Mouse (Mus musculus) midbrain, embryonic 16.5 days (tissue): ENCODE results near the gene Allc. TPM values are rescaled to one million over a fixed set of nuclear protein-coding genes. Genes with fewer than 3 reads are reported as not detected.

ENCODE experiments used
- ATAC-seq: fragments of 200-750 bp; cut with Nextera tagmentation; 2 replicates; pipeline ENCODE4 v1.8.0; 2017; ENCODE audit warnings: moderate TSS enrichment
- H3K27ac ChIP-seq: fragments of 300-500 bp; sonication (generic); 2 replicates; pipeline ENCODE4 v1.5.1; 2014; ENCODE audit warnings: mild to moderate bottlenecking, low read length, mixed read lengths
- H3K27me3 ChIP-seq: fragments of 300-500 bp; sonication (generic); 2 replicates; pipeline ENCODE4 v1.6.1; 2014; ENCODE audit warnings: low read depth, low read length, mixed read lengths; ENCODE audit not compliant: control insufficient read depth, insufficient read depth
- H3K36me3 ChIP-seq: fragments of 300-500 bp; sonication (generic); 2 replicates; pipeline ENCODE4 v1.6.1; 2014; ENCODE audit warnings: mild to moderate bottlenecking, low read length, moderate library complexity, mixed read lengths; ENCODE audit not compliant: control insufficient read depth, insufficient read depth
- H3K4me1 ChIP-seq: fragments of 300-500 bp; sonication (generic); 2 replicates; pipeline ENCODE4 v1.6.1; 2014; ENCODE audit warnings: mild to moderate bottlenecking, low read length, mixed read lengths; ENCODE audit not compliant: control insufficient read depth, insufficient read depth
- H3K4me2 ChIP-seq: fragments of 300-500 bp; sonication (generic); 2 replicates; pipeline ENCODE4 v1.6.1; 2014; ENCODE audit warnings: mild to moderate bottlenecking, low read length, mixed read lengths
- H3K4me3 ChIP-seq: fragments of 300-500 bp; sonication (generic); 2 replicates; pipeline ENCODE4 v1.5.1; 2014; ENCODE audit warnings: low read depth, mild to moderate bottlenecking, low read length, moderate library complexity, mixed read lengths
- H3K9ac ChIP-seq: fragments of 300-500 bp; sonication (generic); 2 replicates; pipeline ENCODE4 v1.6.1; 2014; ENCODE audit warnings: low read depth, low read length, mixed read lengths
- H3K9me3 ChIP-seq: fragments of 300-500 bp; sonication (generic); replicated peaks from 2 replicates; pipeline ENCODE4 v1.6.1; 2014; ENCODE audit warnings: mild to moderate bottlenecking, low read length, mixed read lengths; ENCODE audit not compliant: control insufficient read depth, poor library complexity, severe bottlenecking
- WGBS: fragments of 180-500 bp; shearing (Covaris S2); extraction: QIAGEN DNeasy Blood & Tissue Kit; methylation state at CpG from one replicate; pipeline ENCODE4 v1.1.7; 2014; 5-methylcytosine and 5-hydroxymethylcytosine counted together
- polyA plus RNA-seq: library from polyadenylated mRNA; unstranded; fragments of >200 nt; fragmentation: Nextera tagmentation; extraction: Ambion mirVana; gene quantifications from 2 replicates; pipeline ENCODE4 v1.2.1, GENCODE M21; 2015

Gene Allc
- polyA plus RNA-seq, 1 experiment from 2014 or later, result 0.39 TPM

GRCm38 (mm10) chr12:28596851-28597250, 14.5 kb upstream of the Allc start:
- no peaks in the 10 kb centered on the region for H3K36me3 ChIP-seq
- no peaks in the 10 kb centered on the region for H3K27me3 ChIP-seq
- no peak overlapping the region for H3K27ac ChIP-seq
- no peak for ATAC-seq
- H3K4me3 ChIP-seq, result no peak overlapping the region
- no peaks in the 10 kb centered on the region for H3K4me1 ChIP-seq
- H3K9ac ChIP-seq, result no peak overlapping the region
- H3K4me2 ChIP-seq, result no peak overlapping the region
- H3K9me3 ChIP-seq, result no peaks in the 10 kb centered on the region

DNA sequence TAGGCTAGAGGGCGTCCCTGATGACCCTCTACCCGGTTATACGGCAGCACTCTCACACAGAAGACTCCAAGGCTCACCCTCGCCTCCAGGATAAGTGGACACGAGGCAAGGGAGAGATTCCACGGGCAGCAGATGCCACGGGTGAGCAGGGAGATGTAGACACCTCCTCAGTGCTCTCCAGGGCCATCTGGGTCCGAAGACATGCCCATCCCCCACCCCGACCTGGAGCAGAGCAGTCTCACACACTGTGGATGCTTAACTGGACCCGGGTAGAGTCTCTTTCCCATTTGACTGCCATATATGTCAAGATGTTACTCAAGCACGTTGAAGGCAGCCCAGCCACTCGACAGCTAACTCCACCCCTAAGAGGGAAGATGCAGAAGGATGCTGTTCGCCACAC, 8.1 kb upstream of the Allc start:
- ATAC-seq, result no peak
- H3K4me2 ChIP-seq, result peak overlapping the region; percentile 72
- peak overlapping the region; percentile 82 for H3K27ac ChIP-seq
- H3K9ac ChIP-seq, result no peak overlapping the region
- H3K36me3 ChIP-seq, result no peaks in the 10 kb centered on the region
- no peak overlapping the region for H3K4me3 ChIP-seq
- H3K4me1 ChIP-seq, result peaks cover 31% of the 10 kb centered on the region
- no peaks in the 10 kb centered on the region for H3K27me3 ChIP-seq
- 49% methylated on average over 13 of the region's 13 CpGs for WGBS
- no peaks in the 10 kb centered on the region for H3K9me3 ChIP-seq

- no peaks in the 10 kb centered on the region for H3K9me3 ChIP-seq
- H3K36me3 ChIP-seq, result no peaks in the 10 kb centered on the region
- peak overlapping the region; percentile 82 for H3K27ac ChIP-seq
- peaks cover 31% of the 10 kb centered on the region for H3K4me1 ChIP-seq
- peak overlapping the region; percentile 72 for H3K4me2 ChIP-seq
- H3K27me3 ChIP-seq, result no peaks in the 10 kb centered on the region
- peak; percentile 94 for ATAC-seq
- peak overlapping the region; percentile 39 for H3K4me3 ChIP-seq
- WGBS, result 8% methylated on average over 24 of the region's 24 CpGs
- H3K9ac ChIP-seq, result peak overlapping the region; percentile 65
These were observed 7.0 kb upstream of the Allc start for GRCm38 (mm10) chr12:28589090-28589868.

DNA sequence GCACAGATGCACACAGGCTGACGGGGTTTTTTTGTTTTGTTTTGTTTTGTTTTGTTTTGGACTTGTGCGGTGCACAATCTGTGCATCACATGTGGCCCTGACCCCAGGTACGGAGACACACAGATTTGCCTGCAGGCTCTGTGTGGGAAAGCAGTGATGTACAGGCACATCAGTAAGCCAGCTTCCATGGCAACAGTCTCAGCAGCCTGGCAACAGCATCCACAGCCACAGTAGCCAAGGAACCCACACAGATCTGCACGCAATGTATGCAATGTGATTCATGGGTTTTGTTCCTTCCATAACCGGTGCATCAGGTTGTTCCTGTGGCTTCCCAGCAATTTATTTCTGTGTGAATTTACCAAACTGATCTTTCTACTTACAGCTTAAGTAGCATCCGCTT, 5.6 kb upstream of the Allc start:
- no peaks in the 10 kb centered on the region for H3K27me3 ChIP-seq
- H3K4me2 ChIP-seq, result peak overlapping the region; percentile 0; the same call in 1 of the 2 replicates
- H3K9me3 ChIP-seq, result no peaks in the 10 kb centered on the region
- peaks cover 31% of the 10 kb centered on the region for H3K4me1 ChIP-seq
- peak; percentile 57; the same call in 1 of the 2 replicates for ATAC-seq
- peak overlapping the region; percentile 82 for H3K27ac ChIP-seq
- 41% methylated on average over 6 of the region's 6 CpGs for WGBS
- no peaks in the 10 kb centered on the region for H3K36me3 ChIP-seq
- no peak overlapping the region for H3K4me3 ChIP-seq
- H3K9ac ChIP-seq, result peak overlapping the region; percentile 22; the same call in 1 of the 2 replicates

- Histone ChIP-seq H3K9me3 (no peaks in the 10 kb centered on the region), H3K27me3 (no peaks in the 10 kb centered on the region), H3K27ac (no peak overlapping the region), H3K9ac (no peak overlapping the region), H3K4me3 (no peak overlapping the region), H3K36me3 (no peaks in the 10 kb centered on the region), H3K4me1 (peaks cover 17% of the 10 kb centered on the region), H3K4me2 (no peak overlapping the region)
- WGBS, result 63% methylated on average over 3 of the region's 3 CpGs
- no peak for ATAC-seq
These were observed 1.7 kb upstream of the Allc start for GRCm38 (mm10) chr12:28584036-28584435.

DNA sequence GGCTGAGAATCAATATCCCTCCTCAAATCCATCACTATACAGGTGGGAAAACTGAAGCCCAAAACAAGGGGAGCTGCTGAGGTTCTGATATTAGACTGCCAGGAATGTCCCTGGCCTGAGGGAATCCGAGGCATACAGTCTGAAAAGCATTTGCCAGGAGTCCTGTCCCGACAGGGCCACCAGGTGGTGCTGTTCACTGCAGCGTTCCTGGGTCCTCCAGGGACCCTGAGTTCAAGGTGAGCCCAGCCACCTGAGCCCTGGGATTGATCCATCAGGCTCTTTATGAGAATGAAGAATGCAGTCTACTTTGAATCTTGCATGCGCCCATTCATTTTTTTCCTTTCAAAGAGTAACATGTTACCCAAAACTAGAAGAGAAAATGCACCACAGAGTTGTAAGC, 3.2 kb downstream of the Allc start:
- Histone ChIP-seq H3K9ac (no peak overlapping the region), H3K27ac (no peak overlapping the region), H3K9me3 (no peaks in the 10 kb centered on the region), H3K4me1 (no peaks in the 10 kb centered on the region), H3K27me3 (no peaks in the 10 kb centered on the region), H3K4me3 (no peak overlapping the region), H3K4me2 (no peak overlapping the region), H3K36me3 (no peaks in the 10 kb centered on the region)
- ATAC-seq, result no peak
- WGBS, result 27% methylated on average over 4 of the region's 4 CpGs

DNA sequence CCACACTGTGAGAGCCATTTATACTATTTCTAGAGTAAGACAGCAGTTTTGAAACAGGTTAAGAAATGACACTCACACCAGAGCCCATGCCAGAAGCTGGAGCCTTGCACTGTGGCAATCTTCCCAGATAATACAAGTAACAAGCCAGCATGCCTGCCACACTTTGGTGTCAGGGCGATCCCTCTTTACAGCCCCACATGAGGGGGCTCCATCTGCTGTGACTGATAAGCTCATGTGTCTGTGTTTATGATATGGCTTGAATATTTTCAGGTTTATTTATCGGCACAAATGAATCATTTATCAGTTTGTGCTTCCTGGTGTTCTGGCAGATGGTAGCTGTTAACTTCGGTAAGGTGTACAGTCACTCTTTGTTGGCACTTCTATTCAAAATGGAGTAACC, 4.2 kb downstream of the Allc start:
- no peak overlapping the region for H3K4me3 ChIP-seq
- H3K4me2 ChIP-seq, result no peak overlapping the region
- no peaks in the 10 kb centered on the region for H3K27me3 ChIP-seq
- WGBS, result 92% methylated on average over 3 of the region's 3 CpGs
- no peaks in the 10 kb centered on the region for H3K9me3 ChIP-seq
- H3K27ac ChIP-seq, result no peak overlapping the region
- no peak for ATAC-seq
- H3K36me3 ChIP-seq, result no peaks in the 10 kb centered on the region
- H3K9ac ChIP-seq, result no peak overlapping the region
- no peaks in the 10 kb centered on the region for H3K4me1 ChIP-seq

GRCm38 (mm10) chr12:28575366-28576070, 6.8 kb downstream of the Allc start:
- ATAC-seq, result no peak
- Histone ChIP-seq H3K4me2 (no peak overlapping the region), H3K27ac (no peak overlapping the region), H3K4me3 (no peak overlapping the region), H3K9me3 (no peaks in the 10 kb centered on the region), H3K36me3 (no peaks in the 10 kb centered on the region), H3K9ac (no peak overlapping the region), H3K4me1 (peaks cover 9% of the 10 kb centered on the region), H3K27me3 (no peaks in the 10 kb centered on the region)
- 84% methylated on average over 6 of the region's 6 CpGs for WGBS

DNA sequence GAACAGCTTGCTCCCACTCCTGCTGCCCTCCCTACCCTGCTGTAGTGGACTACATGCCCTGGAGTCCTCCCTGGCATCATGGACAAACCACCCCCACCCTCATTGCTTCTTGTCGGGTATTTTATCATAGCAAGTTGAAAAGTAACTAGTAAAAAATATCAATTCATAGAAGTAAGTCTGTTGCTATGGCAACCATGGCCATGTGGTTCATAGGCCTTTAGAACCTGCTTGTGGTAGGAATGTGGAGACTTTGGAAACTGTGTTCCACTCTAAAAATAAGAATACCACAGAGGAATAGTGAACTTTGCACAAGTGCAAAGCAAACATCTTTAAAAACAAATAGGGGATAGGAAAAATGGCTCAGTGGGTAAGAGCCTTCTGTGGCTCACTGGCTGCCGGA, 10.1 kb downstream of the Allc start:
- ATAC-seq, result 0 out of 2 replicates have a peak, but pooled peaks have one; percentile 6
- Histone ChIP-seq H3K4me1 (peaks cover 9% of the 10 kb centered on the region), H3K9me3 (no peaks in the 10 kb centered on the region), H3K9ac (no peak overlapping the region), H3K27ac (no peak overlapping the region; the same call in 1 of the 2 replicates), H3K4me2 (no peak overlapping the region), H3K27me3 (no peaks in the 10 kb centered on the region), H3K36me3 (no peaks in the 10 kb centered on the region), H3K4me3 (no peak overlapping the region)
- 70% methylated on average over 2 of the region's 2 CpGs for WGBS
